Mouse (Mus musculus): ENCODE measurements around the gene Kdm6b.

- TF ChIP-seq CTCF (IDR thresholded peaks at IDR 0.05; ENCODE audit: low read depth) (peak; percentile 53), EP300 (optimal IDR thresholded peaks at IDR 0.05) (no peak)
These were observed 51.0 kb downstream of the Kdm6b start for GRCm38 (mm10) chr11:69362479-69362878.
